Mouse (Mus musculus) MEL (cell line): ENCODE data around the gene C2cd4d. TPM values are rescaled to one million over a fixed set of nuclear protein-coding genes. Genes with fewer than 3 reads are reported as not detected.

Experiments
- DNase-seq: peaks from one replicate; pipeline ENCODE4 v3.0.0; 2011; ENCODE audit warnings: low read depth, low spot score
- H3K27ac ChIP-seq: 2 replicates; pipeline ENCODE4 v1.5.1; 2012; ENCODE audit warnings: low read depth, mild to moderate bottlenecking, control low read depth, low read length, moderate library complexity; ENCODE audit not compliant: control insufficient read depth
- H3K27me3 ChIP-seq, 2 experiments: fragments of 150-350 bp in 1 of 2; sonication (generic) in 1 of 2; 2 replicates each; pipeline ENCODE4 v1.6.1; 2012; ENCODE audit warnings: low read length in 2 of 2, mild to moderate bottlenecking in 2 of 2, improper control_type of control experiment in 1 of 2, moderate library complexity in 1 of 2; ENCODE audit not compliant: insufficient read depth in 2 of 2, control insufficient read depth in 1 of 2
- H3K36me3 ChIP-seq, 2 experiments: 2 replicates each; pipeline ENCODE4 v1.6.1; 2012 to 2014; ENCODE audit warnings: low read length in 2 of 2, improper control_type of control experiment in 1 of 2, inconsistent platforms in 1 of 2, mild to moderate bottlenecking in 1 of 2; ENCODE audit not compliant: insufficient read depth in 2 of 2, control insufficient read depth in 1 of 2
- H3K4me1 ChIP-seq, 2 experiments: fragments of 150-350 bp in 1 of 2; sonication (generic) in 1 of 2; 2 replicates each; pipeline ENCODE4 v1.6.1; 2012; ENCODE audit warnings: low read length in 2 of 2, improper control_type of control experiment in 1 of 2, mild to moderate bottlenecking in 1 of 2; ENCODE audit not compliant: insufficient read depth in 2 of 2, control insufficient read depth in 1 of 2
- H3K4me3 ChIP-seq, 2 experiments: fragments of 150-350 bp in 1 of 2; sonication (generic) in 1 of 2; 2 replicates each; pipeline ENCODE4 v1.5.1; 2012; ENCODE audit warnings: low read depth in 2 of 2, low read length in 2 of 2, mild to moderate bottlenecking in 2 of 2, moderate library complexity in 2 of 2, control low read depth in 1 of 2, improper control_type of control experiment in 1 of 2; ENCODE audit not compliant: control insufficient read depth in 1 of 2, insufficient read depth in 1 of 2
- H3K79me2 ChIP-seq: 2 replicates; pipeline ENCODE4 v1.6.1; 2012; ENCODE audit warnings: mild to moderate bottlenecking, low read length, moderate library complexity; ENCODE audit not compliant: control insufficient read depth, poor library complexity, insufficient read depth
- H3K9ac ChIP-seq: 2 replicates; pipeline ENCODE4 v1.6.1; 2012; ENCODE audit warnings: low read depth, mild to moderate bottlenecking, control low read depth, low read length, moderate library complexity; ENCODE audit not compliant: control insufficient read depth, poor library complexity, severe bottlenecking
- H3K9me3 ChIP-seq: fragments of 150-350 bp; sonication (generic); replicated peaks from 2 replicates; pipeline ENCODE4 v1.6.1; 2012; ENCODE audit warnings: mild to moderate bottlenecking, low read length, improper control_type of control experiment, moderate library complexity; ENCODE audit not compliant: insufficient read depth
- BHLHE40 ChIP-seq: IDR thresholded peaks from 2 replicates; pipeline ENCODE4 v1.6.1; 2012; ENCODE audit warnings: low read depth, mild to moderate bottlenecking, inconsistent platforms, low read length, improper control_type of control experiment, borderline replicate concordance
- CHD1 ChIP-seq: IDR thresholded peaks from 2 replicates; pipeline ENCODE4 v1.6.1; 2012; ENCODE audit warnings: low read depth, mild to moderate bottlenecking, inconsistent platforms, low read length, improper control_type of control experiment
- CTCF ChIP-seq, 3 experiments: IDR thresholded peaks in 2 of 3; conservative IDR thresholded peaks in 1 of 3; 2 replicates each; pipeline ENCODE4 v1.5.1; 2011 to 2012; ENCODE audit warnings: low read length in 3 of 3, low read depth in 2 of 3, mild to moderate bottlenecking in 2 of 3, improper control_type of control experiment in 1 of 3, inconsistent platforms in 1 of 3, mixed read lengths in 1 of 3, moderate library complexity in 1 of 3; ENCODE audit not compliant: control insufficient read depth in 1 of 3, insufficient read depth in 1 of 3, poor library complexity in 1 of 3, severe bottlenecking in 1 of 3
- E2F4 ChIP-seq: IDR thresholded peaks from 2 replicates; pipeline ENCODE4 v1.6.1; 2011; ENCODE audit warnings: low read depth, low read length, improper control_type of control experiment, borderline replicate concordance
- ETS1 ChIP-seq: IDR thresholded peaks from 2 replicates; pipeline ENCODE4 v1.6.1; 2012; ENCODE audit warnings: low read depth, mild to moderate bottlenecking, inconsistent platforms, low read length, improper control_type of control experiment, moderate library complexity
- GABPA ChIP-seq: IDR thresholded peaks from 2 replicates; pipeline ENCODE4 v1.6.1; 2012; ENCODE audit warnings: low read depth, mild to moderate bottlenecking, inconsistent platforms, low read length, improper control_type of control experiment, moderate library complexity
- HCFC1 ChIP-seq: IDR thresholded peaks from 2 replicates; pipeline ENCODE4 v1.6.1; 2012; ENCODE audit warnings: low read depth, mild to moderate bottlenecking, inconsistent platforms, low read length, improper control_type of control experiment, moderate library complexity
- JUND ChIP-seq: IDR thresholded peaks from 2 replicates; pipeline ENCODE4 v1.6.1; 2011; ENCODE audit warnings: low read depth, mild to moderate bottlenecking, improper control_type of control experiment, low read length
- MAFK ChIP-seq: IDR thresholded peaks from 2 replicates; pipeline ENCODE4 v1.6.1; 2011; ENCODE audit warnings: low read depth, mild to moderate bottlenecking, low read length, improper control_type of control experiment, borderline replicate concordance
- MAX ChIP-seq: IDR thresholded peaks from 2 replicates; pipeline ENCODE4 v1.6.1; 2011; ENCODE audit warnings: low read length, improper control_type of control experiment
- NELFE ChIP-seq: IDR thresholded peaks from 2 replicates; pipeline ENCODE4 v1.6.1; 2011; ENCODE audit warnings: low read depth, low read length, improper control_type of control experiment
- NRF1 ChIP-seq: IDR thresholded peaks from 2 replicates; pipeline ENCODE4 v1.6.1; 2014; ENCODE audit warnings: low read depth, mild to moderate bottlenecking, inconsistent platforms, low read length, improper control_type of control experiment, moderate library complexity; ENCODE audit not compliant: poor library complexity, insufficient read depth, severe bottlenecking
- POLR2A ChIP-seq, 2 experiments: IDR thresholded peaks; 2 replicates each; pipeline ENCODE4 v1.6.1; 2011 to 2012; ENCODE audit warnings: low read length in 2 of 2, mild to moderate bottlenecking in 2 of 2, control low read depth in 1 of 2, improper control_type of control experiment in 1 of 2, low read depth in 1 of 2, moderate library complexity in 1 of 2; ENCODE audit not compliant: control insufficient read depth in 1 of 2, insufficient read depth in 1 of 2, poor library complexity in 1 of 2
- POLR2AphosphoS2 ChIP-seq: IDR thresholded peaks from 2 replicates; pipeline ENCODE4 v1.6.1; 2011; ENCODE audit warnings: low read length, improper control_type of control experiment
- SMC3 ChIP-seq: IDR thresholded peaks from 2 replicates; pipeline ENCODE4 v1.6.1; 2011; ENCODE audit warnings: low read depth, low read length, improper control_type of control experiment
- UBTF ChIP-seq: IDR thresholded peaks from 2 replicates; pipeline ENCODE4 v1.6.1; 2012; ENCODE audit warnings: low read depth, mild to moderate bottlenecking, inconsistent platforms, low read length, improper control_type of control experiment, moderate library complexity, borderline replicate concordance; ENCODE audit not compliant: insufficient read depth
- USF1 ChIP-seq: IDR thresholded peaks from 2 replicates; pipeline ENCODE4 v1.6.1; 2014; ENCODE audit warnings: low read depth, mild to moderate bottlenecking, inconsistent platforms, low read length, improper control_type of control experiment, moderate library complexity
- USF2 ChIP-seq, 2 experiments: IDR thresholded peaks; 2 replicates each; pipeline ENCODE4 v1.6.1; 2011 to 2012; ENCODE audit warnings: improper control_type of control experiment in 2 of 2, low read length in 2 of 2, borderline replicate concordance in 1 of 2, inconsistent platforms in 1 of 2, low read depth in 1 of 2, mild to moderate bottlenecking in 1 of 2; ENCODE audit not compliant: insufficient read depth in 1 of 2
- ZKSCAN1 ChIP-seq: IDR thresholded peaks from 2 replicates; pipeline ENCODE4 v1.6.1; 2012; ENCODE audit warnings: low read depth, mild to moderate bottlenecking, inconsistent platforms, low read length, improper control_type of control experiment, moderate library complexity
- ZMIZ1 ChIP-seq: IDR thresholded peaks from 2 replicates; pipeline ENCODE4 v1.6.1; 2012; ENCODE audit warnings: low read depth, mild to moderate bottlenecking, inconsistent platforms, low read length, improper control_type of control experiment, moderate library complexity
- ZNF384 ChIP-seq: IDR thresholded peaks from 2 replicates; pipeline ENCODE4 v1.6.1; 2012; ENCODE audit warnings: low read depth, mild to moderate bottlenecking, inconsistent platforms, low read length, improper control_type of control experiment
- polyA plus RNA-seq, 2 experiments: library from polyadenylated mRNA; stranded (reverse) in 1 of 2; unstranded in 1 of 2; fragments of >175 nt in 1 of 2; fragments of >200 nt in 1 of 2; gene quantifications; 2 replicates each; pipeline versions ENCODE4 v1.2.1 to v1.2.4; 2012; ENCODE audit warnings: low replicate concordance in 2 of 2, low read depth in 1 of 2; ENCODE audit not compliant: insufficient read length in 2 of 2, insufficient read depth in 1 of 2, missing spikeins in 1 of 2
- total RNA-seq: library from RNA; depleted of rRNA; stranded (reverse); fragments of 300-350 nt; gene quantifications from 2 replicates; pipeline ENCODE4 v1.2.3, GENCODE M21; 2012

Gene C2cd4d
- total and polyA plus RNA-seq, 3 experiments: not detected

DNA sequence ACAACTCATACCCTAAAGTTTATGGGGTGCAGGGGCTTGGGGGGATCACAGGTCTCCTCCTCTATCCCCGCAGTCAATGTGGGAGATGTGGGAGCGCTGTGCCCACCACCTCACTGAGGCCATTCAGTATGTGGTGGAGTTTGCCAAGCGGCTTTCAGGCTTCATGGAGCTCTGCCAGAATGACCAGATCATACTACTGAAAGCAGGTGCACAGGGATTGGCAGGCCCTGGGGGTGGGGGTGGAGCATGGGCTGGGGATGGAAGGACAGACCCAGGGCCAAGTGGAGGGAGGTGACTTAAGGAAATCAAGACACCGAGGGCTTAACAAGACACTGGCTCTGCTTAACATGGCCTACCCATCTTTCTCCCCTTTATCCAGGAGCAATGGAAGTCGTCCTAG is 28.8 kb downstream of the C2cd4d start:
- H3K9me3 ChIP-seq: no peaks in the 10 kb centered on the region
- no peak for DNase-seq
- no peak for TF ChIP-seq ETS1
- no peak for TF ChIP-seq POLR2AphosphoS2
- TF ChIP-seq JUND: no peak
- TF ChIP-seq CHD1: no peak
- TF ChIP-seq BHLHE40: no peak
- TF ChIP-seq USF1: no peak
- TF ChIP-seq ZNF384: no peak
- TF ChIP-seq HCFC1: no peak
- TF ChIP-seq E2F4: no peak
- TF ChIP-seq, all 39 proteins: peak for 0
- Histone ChIP-seq H3K27me3 (peaks cover 6 to 11% of the 10 kb centered on the region in 2 experiments), H3K4me1 (no peaks in the 10 kb centered on the region), H3K4me3 (no peak overlapping the region), H3K79me2 (no peaks in the 10 kb centered on the region), H3K9ac (no peak overlapping the region), H3K27ac (no peak overlapping the region), H3K36me3 (no peaks in the 10 kb centered on the region)

DNA sequence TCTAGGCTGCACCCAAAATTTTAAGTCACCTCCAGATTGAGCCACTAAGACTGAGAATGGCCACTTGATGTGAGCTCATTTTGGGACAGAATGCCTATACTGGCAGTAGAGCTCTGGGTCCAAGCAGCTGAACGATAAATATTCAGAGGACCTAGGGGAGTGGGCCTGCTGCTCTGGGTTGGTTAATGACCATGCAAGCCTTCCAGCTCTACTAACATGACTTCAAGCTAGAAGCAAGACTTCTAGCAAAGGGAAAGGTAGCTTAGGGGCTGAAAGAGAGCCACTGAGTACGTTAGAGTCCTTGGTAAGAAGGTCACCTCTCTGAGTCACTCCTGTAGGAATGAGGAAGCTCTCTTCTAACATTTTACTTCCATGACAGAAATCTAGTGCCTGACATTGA is 29.9 kb downstream of the C2cd4d start:
- Histone ChIP-seq H3K27me3 (peaks cover 8 to 15% of the 10 kb centered on the region in 2 experiments), H3K27ac (no peak overlapping the region), H3K36me3 (no peaks in the 10 kb centered on the region), H3K4me3 (no peak overlapping the region), H3K79me2 (no peaks in the 10 kb centered on the region), H3K9me3 (no peaks in the 10 kb centered on the region), H3K9ac (no peak overlapping the region), H3K4me1 (no peaks in the 10 kb centered on the region)
- TF ChIP-seq NELFE (no peak), MAX (no peak), USF1 (no peak), ZMIZ1 (no peak), HCFC1 (no peak), POLR2A (IDR thresholded peaks at IDR 0.05; ENCODE audit: control insufficient read depth in 1 of 2, insufficient read depth in 1 of 2, low read depth in 1 of 2, low read length in 2 of 2, poor library complexity in 1 of 2) (no peak), UBTF (no peak), GABPA (no peak), CTCF (IDR thresholded peaks at IDR 0.05 in 2 of 3, conservative IDR thresholded peaks at IDR 0.05 in 1 of 3; ENCODE audit: control insufficient read depth in 1 of 3, insufficient read depth in 1 of 3, low read depth in 2 of 3, low read length in 3 of 3, poor library complexity in 1 of 3, severe bottlenecking in 1 of 3) (no peak), JUND (no peak), MAFK (no peak), SMC3 (no peak), NRF1 (no peak), ZKSCAN1 (no peak), ZNF384 (no peak), USF2 (IDR thresholded peaks at IDR 0.05; ENCODE audit: borderline replicate concordance in 1 of 2, insufficient read depth in 1 of 2, low read depth in 1 of 2, low read length in 2 of 2) (no peak)
- no peak for DNase-seq
